Mouse (Mus musculus): ENCODE data around the gene Vcpkmt.
"Not testable (repeated sequence)": the region's sequence is repeated elsewhere in the genome, so short reads cannot be mapped to it uniquely, and the experiment has no call there.

Gene Vcpkmt

GRCm38 (mm10) chr12:69582613-69583269 is at the start of gene Vcpkmt:
Gene Vcpkmt (minus strand): TSS chr12:69583028.
- DNase-seq (ENCODE audit: low spot score in 2 of 2), result peak; percentile 82 to 83

GRCm38 (mm10) chr12:69618590-69618989 is 35.8 kb upstream of the Vcpkmt start:
- not testable (repeated sequence) for DNase-seq (ENCODE audit: low spot score in 2 of 2)

GRCm38 (mm10) chr12:69604367-69604766 is 21.5 kb upstream of the Vcpkmt start:
- DNase-seq (ENCODE audit: low spot score in 2 of 2), result no peak

GRCm38 (mm10) chr12:69597446-69597845 is 14.6 kb upstream of the Vcpkmt start:
- DNase-seq (ENCODE audit: low spot score in 2 of 2), result no peak

GRCm38 (mm10) chr12:69593130-69593529 is 10.3 kb upstream of the Vcpkmt start:
- DNase-seq (ENCODE audit: low spot score in 2 of 2), result no peak

GRCm38 (mm10) chr12:69583270-69583629 is 422 bp upstream of the Vcpkmt start:
- DNase-seq (ENCODE audit: low spot score in 2 of 2), result no peak

- no peak for DNase-seq (ENCODE audit: low spot score in 2 of 2)
Observed at GRCm38 (mm10) chr12:69582216-69582612, 614 bp downstream of the Vcpkmt start.

- DNase-seq (ENCODE audit: low spot score in 2 of 2), result no peak
Observed at GRCm38 (mm10) chr12:69579623-69580022, 3.2 kb downstream of the Vcpkmt start.

- no peak for DNase-seq (ENCODE audit: low spot score in 2 of 2)
Observed at GRCm38 (mm10) chr12:69576120-69576627, 6.7 kb downstream of the Vcpkmt start.

- peak; percentile 65 to 69 for DNase-seq (ENCODE audit: low spot score in 2 of 2)
Observed at GRCm38 (mm10) chr12:69573916-69574881, 8.6 kb downstream of the Vcpkmt start.

- DNase-seq (ENCODE audit: low spot score in 2 of 2), result no peak
Observed at GRCm38 (mm10) chr12:69573271-69573670, 9.6 kb downstream of the Vcpkmt start.

GRCm38 (mm10) chr12:69569926-69570325 is 12.9 kb downstream of the Vcpkmt start:
- DNase-seq (ENCODE audit: low spot score in 2 of 2), result no peak

- DNase-seq (ENCODE audit: low spot score in 2 of 2), result no peak
Observed at GRCm38 (mm10) chr12:69568266-69568665, 14.6 kb downstream of the Vcpkmt start.

- not testable (repeated sequence) for DNase-seq (ENCODE audit: low spot score in 2 of 2)
Observed at GRCm38 (mm10) chr12:69561006-69561405, 21.8 kb downstream of the Vcpkmt start.

GRCm38 (mm10) chr12:69556221-69556861 is 26.5 kb downstream of the Vcpkmt start:
- DNase-seq (ENCODE audit: low spot score in 2 of 2), result no peak

- DNase-seq (ENCODE audit: low spot score in 2 of 2), result no peak
Observed at GRCm38 (mm10) chr12:69545456-69546178, 37.2 kb downstream of the Vcpkmt start.

GRCm38 (mm10) chr12:69544994-69545393 is 37.8 kb downstream of the Vcpkmt start:
- DNase-seq (ENCODE audit: low spot score in 2 of 2), result no peak

- DNase-seq (ENCODE audit: low spot score in 2 of 2), result no peak
Observed at GRCm38 (mm10) chr12:69544562-69544961, 38.3 kb downstream of the Vcpkmt start.

- DNase-seq (ENCODE audit: low spot score in 2 of 2), result no peak
Observed at GRCm38 (mm10) chr12:69542376-69542775, 40.5 kb downstream of the Vcpkmt start.

GRCm38 (mm10) chr12:69541663-69542062 is 41.2 kb downstream of the Vcpkmt start:
- no peak for DNase-seq (ENCODE audit: low spot score in 2 of 2)

GRCm38 (mm10) chr12:69539353-69539752 is 43.5 kb downstream of the Vcpkmt start:
- peak in 1 of 2 experiments; percentile 3 for DNase-seq (ENCODE audit: low spot score in 2 of 2)

All from right cerebral cortex, postnatal 36 days (tissue).